Mouse (Mus musculus): ENCODE measurements around the gene 6030408B16Rik.

DNA sequence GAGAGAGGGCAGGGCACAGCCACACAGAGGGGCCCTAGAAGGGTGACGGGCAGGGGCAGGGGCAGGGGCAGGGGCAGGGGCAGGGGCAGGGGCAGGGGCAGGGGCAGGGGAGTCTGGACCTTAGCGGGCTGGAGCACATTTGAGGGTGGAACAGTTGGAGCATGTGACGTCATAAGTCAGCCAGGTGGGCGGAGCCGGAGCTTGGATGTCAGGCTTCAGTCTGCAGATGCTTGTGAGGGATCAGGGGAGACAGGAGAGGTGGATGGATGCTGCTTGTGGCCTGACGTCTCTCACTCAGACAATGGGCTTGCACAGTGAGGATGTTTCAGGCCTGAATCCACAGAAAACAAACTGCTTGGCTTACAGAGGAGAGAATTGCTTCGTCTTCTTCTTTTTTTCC is 5.5 kb downstream of the 6030408B16Rik start:
- TF ChIP-seq CTCF (IDR thresholded peaks at IDR 0.05; ENCODE audit: low read depth, low read length), result no peak
- no peak for TF ChIP-seq POLR2A (IDR thresholded peaks at IDR 0.05; ENCODE audit: insufficient read depth, low read length)
